Mouse (Mus musculus) limb, embryonic 15.5 days (tissue): ENCODE measurements around the gene Thada. TPM values are rescaled to one million over a fixed set of nuclear protein-coding genes. Genes with fewer than 3 reads are reported as not detected.

ENCODE experiments used
- ATAC-seq: fragments of 200-750 bp; cut with Nextera tagmentation; 2 replicates; pipeline ENCODE4 v1.8.0; 2017; ENCODE audit warnings: low read depth, moderate TSS enrichment; ENCODE audit not compliant: insufficient number of reproducible peaks, low FRiP score, low TSS enrichment
- H3K27ac ChIP-seq: fragments of 300-500 bp; sonication (generic); 2 replicates; pipeline ENCODE4 v1.5.1; 2015; ENCODE audit warnings: moderate library complexity, mild to moderate bottlenecking, inconsistent platforms
- H3K27me3 ChIP-seq: fragments of 300-500 bp; sonication (generic); 2 replicates; pipeline ENCODE4 v1.6.1; 2015; ENCODE audit warnings: inconsistent platforms
- H3K36me3 ChIP-seq: fragments of 300-500 bp; sonication (generic); 2 replicates; pipeline ENCODE4 v1.6.1; 2015; ENCODE audit warnings: inconsistent platforms
- H3K4me1 ChIP-seq: fragments of 300-500 bp; sonication (generic); 2 replicates; pipeline ENCODE4 v1.6.1; 2015; ENCODE audit warnings: inconsistent platforms
- H3K4me2 ChIP-seq: fragments of 300-500 bp; sonication (generic); 2 replicates; pipeline ENCODE4 v1.6.1; 2015; ENCODE audit warnings: mild to moderate bottlenecking, inconsistent platforms
- H3K4me3 ChIP-seq: fragments of 300-500 bp; sonication (generic); 2 replicates; pipeline ENCODE4 v1.5.1; 2015; ENCODE audit warnings: mild to moderate bottlenecking, inconsistent platforms
- H3K9ac ChIP-seq: fragments of 300-500 bp; sonication (generic); 2 replicates; pipeline ENCODE4 v1.6.1; 2015; ENCODE audit warnings: inconsistent platforms
- H3K9me3 ChIP-seq: fragments of 300-500 bp; sonication (generic); 2 replicates; pipeline ENCODE4 v1.6.1; 2016; ENCODE audit warnings: inconsistent platforms
- WGBS: fragments of 180-500 bp; shearing (Covaris S2); methylation state at CpG from one replicate; pipeline ENCODE4 v1.1.7; 2015; 5-methylcytosine and 5-hydroxymethylcytosine counted together
- polyA plus RNA-seq: library from polyadenylated mRNA; unstranded; fragments of >200 nt; fragmentation: Nextera tagmentation; extraction: Ambion mirVana; gene quantifications from 2 replicates; pipeline ENCODE4 v1.2.1, GENCODE M21; 2015

Thada gene
- 6.1 and 7.2 TPM in 2 replicates for polyA plus RNA-seq

- peak within 1 kb of the TSS; percentile 91 for H3K9ac ChIP-seq
- under 1% methylated on average over 67 of the region's 67 CpGs for WGBS
- peak; percentile 95 for ATAC-seq
These were observed at the start of gene Thada for GRCm38 (mm10) chr17:84465753-84466608. Thada (minus strand) TSS chr17:84466205.

GRCm38 (mm10) chr17:84512516-84513085, 46.6 kb upstream of the Thada start:
- Histone ChIP-seq H3K36me3 (no peaks in the 10 kb centered on the region), H3K4me1 (peaks cover 20% of the 10 kb centered on the region), H3K4me3 (peak overlapping the region; percentile 71), H3K27ac (peak overlapping the region; percentile 89), H3K9ac (peak overlapping the region; percentile 72), H3K4me2 (peak overlapping the region; percentile 82), H3K9me3 (no peaks in the 10 kb centered on the region), H3K27me3 (no peaks in the 10 kb centered on the region)
- no peak for ATAC-seq
- 15% methylated on average over 4 of the region's 4 CpGs for WGBS

More at GRCm38 (mm10) chr17:84465753-84466608, at the start of gene Thada:
- Histone ChIP-seq H3K4me3 (peak within 1 kb of the TSS; percentile 99), H3K4me2 (peak within 1 kb of the TSS; percentile 76), H3K4me1 (peaks cover 16% of the 10 kb centered on the region), H3K36me3 (peaks cover 5% of the 10 kb centered on the region), H3K9me3 (no peaks in the 10 kb centered on the region), H3K27ac (peak within 1 kb of the TSS; percentile 87), H3K27me3 (no peaks in the 10 kb centered on the region)

- Histone ChIP-seq H3K4me1 (peaks cover 20% of the 10 kb centered on the region), H3K4me3 (peak within 1 kb of the TSS; percentile 71), H3K9me3 (no peaks in the 10 kb centered on the region), H3K9ac (peak within 1 kb of the TSS; percentile 72), H3K4me2 (peak within 1 kb of the TSS; percentile 82), H3K27ac (peak within 1 kb of the TSS; percentile 89), H3K36me3 (no peaks in the 10 kb centered on the region), H3K27me3 (no peaks in the 10 kb centered on the region)
- ATAC-seq: peak; percentile 85
- under 1% methylated on average over 79 of the region's 79 CpGs for WGBS
These were observed 45.9 kb upstream of the Thada start, which contains the start of gene Plekhh2 for GRCm38 (mm10) chr17:84511682-84512515. Plekhh2 (plus strand) TSS chr17:84511895.

- H3K9me3 ChIP-seq: no peaks in the 10 kb centered on the region
These were observed 45.1 kb upstream of the Thada start for GRCm38 (mm10) chr17:84510961-84511639.

GRCm38 (mm10) chr17:84510355-84510754, 44.4 kb upstream of the Thada start:
- Histone ChIP-seq H3K27ac (peak overlapping the region; percentile 89), H3K4me2 (no peak overlapping the region), H3K4me3 (no peak overlapping the region), H3K9me3 (no peaks in the 10 kb centered on the region), H3K36me3 (no peaks in the 10 kb centered on the region), H3K9ac (no peak overlapping the region), H3K4me1 (peaks cover 20% of the 10 kb centered on the region), H3K27me3 (no peaks in the 10 kb centered on the region)
- WGBS: 27% methylated on average over 5 of the region's 5 CpGs
- peak; percentile 54 for ATAC-seq

More at GRCm38 (mm10) chr17:84510961-84511639, 45.1 kb upstream of the Thada start:
- Histone ChIP-seq H3K4me1 (peaks cover 20% of the 10 kb centered on the region), H3K9ac (peak overlapping the region; percentile 72; the same call in 1 of the 2 replicates), H3K36me3 (no peaks in the 10 kb centered on the region), H3K4me3 (peak overlapping the region; percentile 71), H3K27me3 (no peaks in the 10 kb centered on the region), H3K4me2 (peak overlapping the region; percentile 82), H3K27ac (peak overlapping the region; percentile 89)
- ATAC-seq: no peak
- WGBS: 20% methylated on average over 11 of the region's 11 CpGs

GRCm38 (mm10) chr17:84509176-84509575, 43.2 kb upstream of the Thada start:
- Histone ChIP-seq H3K4me3 (no peak overlapping the region), H3K9me3 (no peaks in the 10 kb centered on the region), H3K27ac (no peak overlapping the region), H3K4me2 (no peak overlapping the region), H3K4me1 (peaks cover 20% of the 10 kb centered on the region), H3K27me3 (no peaks in the 10 kb centered on the region), H3K36me3 (no peaks in the 10 kb centered on the region), H3K9ac (no peak overlapping the region)
- WGBS: 70% methylated on average over 4 of the region's 4 CpGs
- ATAC-seq: no peak; the same call in 1 of the 2 replicates

- ATAC-seq: no peak
- H3K36me3 ChIP-seq: no peaks in the 10 kb centered on the region
- no peaks in the 10 kb centered on the region for H3K9me3 ChIP-seq
- WGBS: 78% methylated on average over 3 of the region's 3 CpGs
- no peak overlapping the region for H3K4me2 ChIP-seq
- H3K9ac ChIP-seq: no peak overlapping the region
- H3K4me3 ChIP-seq: no peak overlapping the region
- H3K4me1 ChIP-seq: peaks cover 20% of the 10 kb centered on the region
- H3K27me3 ChIP-seq: no peaks in the 10 kb centered on the region
- H3K27ac ChIP-seq: no peak overlapping the region
These were observed 42.7 kb upstream of the Thada start for GRCm38 (mm10) chr17:84508736-84509135.

- no peak for ATAC-seq
- no peak overlapping the region for H3K9ac ChIP-seq
- no peak overlapping the region for H3K27ac ChIP-seq
- peaks cover 10% of the 10 kb centered on the region; the same call in 1 of the 2 replicates for H3K4me1 ChIP-seq
- no peak overlapping the region for H3K4me2 ChIP-seq
- WGBS: 70% methylated on average over 2 of the region's 2 CpGs
- no peaks in the 10 kb centered on the region for H3K36me3 ChIP-seq
- H3K4me3 ChIP-seq: no peak overlapping the region
- H3K9me3 ChIP-seq: no peaks in the 10 kb centered on the region
- no peaks in the 10 kb centered on the region for H3K27me3 ChIP-seq
These were observed 39.9 kb upstream of the Thada start for GRCm38 (mm10) chr17:84505922-84506321.

GRCm38 (mm10) chr17:84502341-84502740, 36.3 kb upstream of the Thada start:
- Histone ChIP-seq H3K4me3 (no peak overlapping the region), H3K9me3 (no peaks in the 10 kb centered on the region), H3K36me3 (no peaks in the 10 kb centered on the region), H3K4me1 (no peaks in the 10 kb centered on the region), H3K27me3 (no peaks in the 10 kb centered on the region), H3K9ac (no peak overlapping the region), H3K27ac (no peak overlapping the region), H3K4me2 (no peak overlapping the region)
- no peak for ATAC-seq
- WGBS: 71% methylated on average over 3 of the region's 3 CpGs

- H3K36me3 ChIP-seq: no peaks in the 10 kb centered on the region
- H3K9ac ChIP-seq: no peak overlapping the region
- ATAC-seq: no peak
- H3K4me3 ChIP-seq: no peak overlapping the region
- 55% methylated on average over 5 of the region's 5 CpGs for WGBS
- no peaks in the 10 kb centered on the region for H3K4me1 ChIP-seq
- no peak overlapping the region for H3K27ac ChIP-seq
- no peak overlapping the region for H3K4me2 ChIP-seq
- no peaks in the 10 kb centered on the region for H3K27me3 ChIP-seq
- H3K9me3 ChIP-seq: no peaks in the 10 kb centered on the region
These were observed 32.6 kb upstream of the Thada start for GRCm38 (mm10) chr17:84498639-84499038.

GRCm38 (mm10) chr17:84497972-84498604, 32.1 kb upstream of the Thada start:
- Histone ChIP-seq H3K27me3 (no peaks in the 10 kb centered on the region), H3K27ac (no peak overlapping the region), H3K9me3 (no peaks in the 10 kb centered on the region), H3K4me1 (no peaks in the 10 kb centered on the region), H3K4me3 (no peak overlapping the region), H3K9ac (no peak overlapping the region), H3K4me2 (no peak overlapping the region), H3K36me3 (no peaks in the 10 kb centered on the region)
- 75% methylated on average over 3 of the region's 3 CpGs for WGBS
- no peak for ATAC-seq
